12 mouse cellular contexts compared by ENCODE assay signal in genomic region chr16:79627139-79627538, GRCm38 (mm10).
"Had no signal": no experiment of that assay in that cellular context is flagged by ENCODE, and none has a peak within 500 bp of the region (broad histone marks: within the 10 kb centered on the region; RNA-seq: fewer than 3 reads in every experiment).

No protein-coding gene starts in this region.

- DNase-seq: liver, postnatal 0 days; lung, adult 2 months; lung, postnatal 14 days; lung, postnatal 36 days; midbrain, embryonic 14.5 days; retina, postnatal 1 day; right cerebral cortex, adult 18-20 months; right cerebral cortex, postnatal 25 days; right cerebral cortex, postnatal 4 days; thymus, adult 2 months; thymus, postnatal 25 days; thymus, postnatal 4 days had no signal
